Mouse (Mus musculus): Measurements from ENCODE around the gene Eif5a2.

Gene Eif5a2

GRCm38 (mm10) chr3:28794835-28795234 is 13.8 kb downstream of the Eif5a2 start:
- in situ Hi-C loops (cut with MboI; ENCODE audit: low pct_unique_long_range_greater_than_20kb in 1 of 2, low sequenced_read_pairs in 2 of 2, unreplicated experiment in 1 of 2): no loop called here

DNA sequence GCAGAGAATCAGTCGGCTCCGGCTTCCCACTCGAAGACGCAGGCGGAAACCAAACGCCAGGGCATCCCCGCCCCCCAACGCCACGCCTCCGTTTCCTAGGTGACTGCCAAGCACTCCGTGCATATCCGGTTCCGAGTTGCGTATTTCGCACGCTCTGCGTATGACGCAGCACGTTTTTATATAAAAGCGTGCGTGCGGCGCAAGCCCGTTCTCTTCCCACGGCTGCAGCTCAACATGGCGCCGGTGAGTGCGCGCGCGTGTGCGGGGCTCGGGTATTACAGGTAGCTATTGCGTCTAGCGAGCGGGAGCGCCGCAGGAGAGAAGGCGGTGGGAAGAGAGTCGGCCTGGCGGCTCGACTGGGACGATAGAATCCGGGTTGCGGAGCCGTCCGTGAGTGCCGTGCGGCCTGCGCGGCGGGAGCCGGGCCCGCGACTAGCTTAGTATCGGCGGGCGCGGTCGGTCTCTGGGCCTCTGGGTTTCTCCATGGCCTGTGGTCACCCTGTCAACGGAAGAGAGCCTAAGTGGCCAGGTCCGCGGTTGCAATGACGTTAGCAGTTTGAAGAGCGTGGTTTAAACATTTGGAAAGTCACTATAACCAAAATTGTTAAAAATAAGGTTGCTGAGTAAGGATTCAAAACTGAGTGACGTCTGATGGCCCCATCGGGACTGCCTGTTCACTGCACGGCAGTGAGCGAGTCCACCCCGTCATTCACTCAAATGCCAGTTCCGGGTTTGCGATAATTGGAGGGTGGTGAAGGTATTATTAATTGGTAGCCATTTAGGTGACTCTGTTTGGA is 24.4 kb downstream of the Eif5a2 start, which contains the start of gene Rpl22l1:
TSS of gene Rpl22l1 (plus strand) at position 136 of the 797 bp plus-strand sequence.
- in situ Hi-C loops (cut with MboI; ENCODE audit: low pct_unique_long_range_greater_than_20kb in 1 of 2, low sequenced_read_pairs in 2 of 2, unreplicated experiment in 1 of 2): no loop called here

- in situ Hi-C loops (cut with MboI; ENCODE audit: low pct_unique_long_range_greater_than_20kb in 1 of 2, low sequenced_read_pairs in 2 of 2, unreplicated experiment in 1 of 2): no loop called here
Measured at GRCm38 (mm10) chr3:28808039-28808643, 27.1 kb downstream of the Eif5a2 start.

DNA sequence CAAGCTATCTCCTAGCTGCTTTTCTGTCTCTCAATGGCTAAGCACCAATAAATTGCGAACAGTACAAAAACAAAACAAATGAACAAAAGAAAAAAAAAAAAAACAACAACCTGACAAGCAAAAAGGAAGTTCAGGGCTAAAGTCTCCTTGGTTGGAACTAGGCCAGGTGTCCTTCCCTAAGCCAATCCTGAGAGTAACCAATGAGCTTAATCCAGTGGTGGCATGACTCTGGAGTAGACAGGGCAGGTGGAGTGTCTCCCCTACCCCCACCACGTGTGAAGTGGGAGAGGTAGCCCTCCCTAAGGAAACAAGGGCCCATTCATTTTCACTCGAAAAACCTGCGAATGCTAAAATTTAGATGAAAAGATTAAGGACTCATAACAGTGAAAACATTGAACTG is 30.4 kb downstream of the Eif5a2 start:
- in situ Hi-C loops (cut with MboI; ENCODE audit: low pct_unique_long_range_greater_than_20kb in 1 of 2, low sequenced_read_pairs in 2 of 2, unreplicated experiment in 1 of 2): loop anchor here (5.0 kb wide), 1 partner anchor 156 kb away; no protein-coding TSS in a partner anchor

DNA sequence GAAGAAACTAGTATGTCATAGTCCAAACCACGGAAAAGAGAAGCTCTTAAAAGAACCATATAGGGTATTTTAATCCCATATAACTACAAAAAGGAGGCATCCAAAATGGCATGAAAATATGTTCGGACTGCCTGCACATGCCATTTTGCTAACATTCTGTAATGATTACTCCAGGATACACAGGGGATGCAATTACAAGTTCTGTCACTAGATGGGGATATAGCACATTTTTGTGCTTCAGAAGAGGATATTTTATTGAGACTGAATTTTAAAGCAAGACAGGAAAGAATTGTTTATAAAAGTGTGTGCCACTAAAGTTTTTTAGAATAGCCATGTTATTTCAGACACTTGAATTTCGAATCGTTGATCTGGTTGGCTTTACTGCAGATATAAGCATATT is 33.3 kb downstream of the Eif5a2 start:
- in situ Hi-C loops (cut with MboI; ENCODE audit: low pct_unique_long_range_greater_than_20kb in 1 of 2, low sequenced_read_pairs in 2 of 2, unreplicated experiment in 1 of 2): loop anchor here (5.0 kb wide), 1 partner anchor 153 kb away; no protein-coding TSS in a partner anchor

GRCm38 (mm10) chr3:28816010-28816540 is 35.0 kb downstream of the Eif5a2 start:
- in situ Hi-C loops (cut with MboI; ENCODE audit: low pct_unique_long_range_greater_than_20kb in 1 of 2, low sequenced_read_pairs in 2 of 2, unreplicated experiment in 1 of 2): no loop called here

DNA sequence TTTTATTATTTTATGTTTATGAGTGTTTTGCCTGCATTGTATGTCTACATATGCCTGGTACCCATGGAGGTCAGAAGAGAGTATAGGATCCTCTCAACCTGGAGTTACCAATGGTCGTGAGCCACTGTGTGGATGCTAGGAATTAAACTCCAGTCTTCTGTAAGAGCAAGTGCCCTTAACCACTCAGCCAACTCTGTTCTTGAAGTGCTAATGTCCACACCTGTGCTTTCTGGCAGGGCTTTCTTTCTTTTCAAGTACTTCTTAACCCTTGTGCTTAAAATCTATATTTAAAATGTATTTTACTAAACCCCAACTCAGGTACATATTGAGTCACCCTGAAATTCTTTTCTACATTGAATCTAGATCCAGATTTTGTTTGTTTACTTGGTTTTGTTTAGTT is 45.2 kb downstream of the Eif5a2 start:
- in situ Hi-C loops (cut with MboI; ENCODE audit: low pct_unique_long_range_greater_than_20kb in 1 of 2, low sequenced_read_pairs in 2 of 2, unreplicated experiment in 1 of 2): no loop called here

DNA sequence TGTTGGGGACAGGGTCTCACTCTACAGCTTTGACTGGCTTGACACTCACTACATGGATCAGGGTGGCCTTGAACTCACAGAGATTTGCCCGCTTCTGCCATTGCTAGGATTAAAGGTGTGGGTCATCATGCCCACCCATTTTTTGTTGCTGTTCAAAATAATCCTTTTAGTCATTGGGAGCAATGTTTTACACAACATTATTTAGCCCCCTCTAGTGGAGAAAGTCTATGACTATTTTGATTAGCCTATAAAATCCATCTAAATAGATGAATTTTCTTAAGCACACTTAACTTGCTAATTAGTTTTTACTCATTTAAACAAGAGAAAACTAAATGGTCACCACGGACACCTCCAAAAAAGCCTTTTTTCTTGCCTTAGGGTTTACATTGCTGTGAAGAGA is 46.5 kb downstream of the Eif5a2 start:
- in situ Hi-C loops (cut with MboI; ENCODE audit: low pct_unique_long_range_greater_than_20kb in 1 of 2, low sequenced_read_pairs in 2 of 2, unreplicated experiment in 1 of 2): no loop called here

- in situ Hi-C loops (cut with MboI; ENCODE audit: low pct_unique_long_range_greater_than_20kb in 1 of 2, low sequenced_read_pairs in 2 of 2, unreplicated experiment in 1 of 2): no loop called here
Measured at GRCm38 (mm10) chr3:28829454-28829853, 48.4 kb downstream of the Eif5a2 start.

DNA sequence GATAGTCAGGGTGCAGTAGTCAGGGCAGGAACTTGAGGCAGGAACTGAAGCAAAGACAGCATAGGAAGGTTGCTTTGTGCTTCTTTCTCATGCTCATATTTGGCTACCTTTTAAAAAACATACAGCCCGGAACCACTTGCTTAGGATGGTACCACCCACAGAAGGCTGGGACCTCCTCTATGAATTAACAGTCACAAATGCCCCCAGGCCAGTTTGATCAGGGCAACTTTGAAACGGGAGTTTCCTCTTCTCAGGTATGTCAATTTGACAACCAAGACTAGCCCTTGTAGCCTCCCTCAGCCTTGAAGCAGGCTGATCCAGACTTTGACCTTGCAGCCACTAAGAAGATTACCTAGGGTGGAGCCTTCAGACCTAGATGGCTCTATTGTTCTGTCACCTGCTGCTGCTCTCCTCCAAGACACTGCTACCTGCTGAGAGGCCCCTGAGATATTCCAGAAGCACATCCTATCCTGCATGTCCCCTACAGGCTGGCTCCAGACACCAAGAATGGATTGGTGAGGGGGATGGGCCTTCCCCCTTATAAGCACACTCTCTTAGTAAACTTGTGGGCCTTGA is 55.8 kb downstream of the Eif5a2 start:
- in situ Hi-C loops (cut with MboI; ENCODE audit: low pct_unique_long_range_greater_than_20kb in 1 of 2, low sequenced_read_pairs in 2 of 2, unreplicated experiment in 1 of 2): no loop called here

DNA sequence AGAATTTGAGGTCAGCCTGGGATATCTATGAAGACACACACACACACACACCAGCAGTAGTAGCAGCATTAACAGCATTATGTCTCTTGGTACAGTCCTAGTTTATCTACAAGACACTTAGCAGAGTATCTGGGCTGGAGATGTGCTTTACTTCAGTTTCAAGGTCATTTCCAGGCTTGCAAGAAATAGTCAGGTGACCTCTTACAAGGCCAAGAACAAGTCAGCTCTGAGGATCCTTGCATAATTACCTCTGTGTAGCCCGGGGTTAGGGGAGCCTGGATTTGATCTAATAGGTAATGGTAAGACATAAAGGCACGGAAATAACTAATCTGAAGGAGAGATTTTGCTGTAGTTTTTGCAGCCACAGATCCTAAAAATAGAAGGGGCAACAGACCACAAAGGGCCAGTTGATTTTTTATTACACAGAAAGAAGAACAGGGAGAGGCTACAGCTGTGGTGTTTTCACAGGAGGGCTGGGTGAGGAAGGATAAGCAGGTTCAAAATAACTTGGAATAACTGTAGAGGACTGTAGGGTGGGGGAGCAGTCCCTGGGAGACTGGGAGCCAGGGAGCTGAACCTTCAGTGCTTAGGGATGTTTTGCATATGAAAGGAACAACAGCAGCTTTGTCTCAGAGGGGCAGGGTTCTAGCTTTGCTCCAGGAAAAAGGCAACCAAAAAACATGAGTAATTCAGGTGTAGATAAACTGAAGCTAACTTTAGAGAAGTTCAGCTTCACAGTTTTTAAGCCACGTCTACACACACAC is 61.0 kb downstream of the Eif5a2 start:
- in situ Hi-C loops (cut with MboI; ENCODE audit: low pct_unique_long_range_greater_than_20kb in 1 of 2, low sequenced_read_pairs in 2 of 2, unreplicated experiment in 1 of 2): no loop called here

GRCm38 (mm10) chr3:28843231-28843630 is 62.2 kb downstream of the Eif5a2 start:
- in situ Hi-C loops (cut with MboI; ENCODE audit: low pct_unique_long_range_greater_than_20kb in 1 of 2, low sequenced_read_pairs in 2 of 2, unreplicated experiment in 1 of 2): no loop called here

GRCm38 (mm10) chr3:28847115-28847514 is 66.0 kb downstream of the Eif5a2 start:
- in situ Hi-C loops (cut with MboI; ENCODE audit: low pct_unique_long_range_greater_than_20kb in 1 of 2, low sequenced_read_pairs in 2 of 2, unreplicated experiment in 1 of 2): no loop called here

All from mouse embryonic stem cell (cell line).